Mouse (Mus musculus) megakaryocyte, embryonic 14.5 days (primary cell): ENCODE results near the gene C130074G19Rik. TPM values are rescaled to one million over a fixed set of nuclear protein-coding genes. Genes with fewer than 3 reads are reported as not detected.
A peak's percentile ranks its signal among the peaks of the same experiment; 100 is the strongest.

Source experiments
- H3K27me3 ChIP-seq: replicated peaks from 2 replicates; pipeline ENCODE3; 2012; ENCODE audit warnings: inconsistent platforms
- H3K36me3 ChIP-seq: replicated peaks from 2 replicates; pipeline ENCODE3; 2012; ENCODE audit warnings: low read length, inconsistent platforms, mixed read lengths
- H3K4me1 ChIP-seq: 2 replicates; pipeline ENCODE4 v1.6.1; 2012; ENCODE audit warnings: inconsistent platforms
- H3K4me3 ChIP-seq: replicated peaks from 2 replicates; pipeline ENCODE3; 2012; ENCODE audit warnings: moderate library complexity, mild to moderate bottlenecking, inconsistent platforms
- H3K9me3 ChIP-seq: 2 replicates; pipeline ENCODE4 v1.6.1; 2012; ENCODE audit warnings: inconsistent platforms
- FLI1 ChIP-seq: IDR thresholded peaks from 2 replicates; pipeline ENCODE4 v1.6.1; 2012; ENCODE audit warnings: low read length, inconsistent platforms, mixed read lengths
- GATA1 ChIP-seq: IDR thresholded peaks from 3 replicates; pipeline ENCODE4 v1.6.1; 2012; ENCODE audit warnings: mixed read lengths, low read length, inconsistent platforms, borderline replicate concordance
- polyA plus RNA-seq: library from polyadenylated mRNA; stranded (reverse); fragments of >175 nt; gene quantifications from 2 replicates; pipeline ENCODE4 v1.2.3, GENCODE M21; 2012; ENCODE audit warnings: low replicate concordance; ENCODE audit not compliant: insufficient read depth

C130074G19Rik gene
- polyA plus RNA-seq, 1 experiment, result not detected

DNA sequence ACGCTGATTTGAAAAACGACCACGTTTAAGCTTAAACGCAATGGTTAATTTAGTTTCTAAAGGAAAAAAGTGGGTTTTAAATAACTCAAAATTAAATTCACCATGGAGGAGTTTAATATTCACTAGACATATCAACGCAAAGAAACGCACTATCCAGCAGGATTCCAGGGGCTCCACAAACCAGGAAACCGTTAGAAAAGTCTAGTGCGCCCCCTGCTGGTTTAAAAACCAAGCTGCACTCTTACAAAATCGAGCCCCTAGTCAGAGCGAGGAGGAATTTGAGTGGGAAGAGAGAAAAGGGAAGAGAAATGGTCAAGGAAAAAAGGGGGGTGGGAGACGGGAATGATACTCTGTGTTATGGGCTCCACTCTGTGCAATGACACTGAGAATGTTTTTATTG is 57.9 kb downstream of the C130074G19Rik start:
- peaks cover 85% of the 10 kb centered on the region for H3K36me3 ChIP-seq
- no peaks in the 10 kb centered on the region for H3K9me3 ChIP-seq
- TF ChIP-seq FLI1 (no peak), GATA1 (no peak)
- H3K27me3 ChIP-seq, result no peaks in the 10 kb centered on the region
- H3K4me1 ChIP-seq, result peaks cover 9% of the 10 kb centered on the region
- H3K4me3 ChIP-seq, result no peak overlapping the region

DNA sequence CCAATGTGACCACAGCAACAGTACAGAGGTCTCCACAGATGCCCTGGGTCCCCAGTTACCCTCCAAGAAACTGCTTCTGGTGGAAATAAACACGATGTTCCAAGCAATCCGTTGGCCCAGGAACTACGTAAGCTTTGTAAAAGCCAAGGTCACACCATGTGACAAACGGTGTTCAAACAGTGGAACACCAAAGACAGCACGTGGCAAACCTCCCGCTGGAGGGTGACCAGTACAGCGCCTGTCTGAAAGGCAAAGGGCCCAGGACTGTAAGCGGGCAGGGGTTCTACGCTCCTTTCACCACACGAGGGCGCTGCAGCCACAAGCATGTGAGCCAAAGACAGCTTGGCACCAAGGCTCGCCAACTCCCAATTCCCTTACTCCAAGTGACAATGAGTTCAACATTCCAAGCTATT is 58.6 kb downstream of the C130074G19Rik start:
- Histone ChIP-seq H3K4me1 (peaks cover 9% of the 10 kb centered on the region), H3K4me3 (peak overlapping the region; percentile 26), H3K9me3 (no peaks in the 10 kb centered on the region), H3K27me3 (no peaks in the 10 kb centered on the region), H3K36me3 (peaks cover 84% of the 10 kb centered on the region)
- TF ChIP-seq FLI1 (no peak), GATA1 (no peak)

DNA sequence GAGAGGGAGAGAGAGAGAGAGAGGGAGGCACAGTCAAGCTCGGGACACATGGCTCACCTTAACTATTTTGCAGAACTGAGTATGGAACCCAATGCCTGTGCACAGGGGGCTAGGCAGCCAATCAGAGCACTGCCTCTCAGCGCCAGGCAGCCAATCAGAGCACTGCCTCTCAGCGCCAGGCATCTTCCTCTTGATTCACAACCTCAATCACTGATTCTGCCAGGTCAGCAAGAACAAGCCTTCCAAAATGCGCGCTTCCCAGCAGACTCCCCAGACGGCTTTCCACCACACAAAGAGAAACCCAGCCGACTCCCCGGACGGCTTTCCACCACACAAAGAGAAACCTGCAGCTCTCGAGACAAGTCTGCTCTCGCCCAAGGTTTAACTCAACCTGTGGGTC is 60.3 kb downstream of the C130074G19Rik start:
- Histone ChIP-seq H3K36me3 (peaks cover 86% of the 10 kb centered on the region), H3K4me3 (no peak overlapping the region), H3K4me1 (peaks cover 9% of the 10 kb centered on the region), H3K27me3 (no peaks in the 10 kb centered on the region), H3K9me3 (no peaks in the 10 kb centered on the region)
- TF ChIP-seq GATA1 (no peak), FLI1 (no peak)

Other genes starting within 250 kb of the C130074G19Rik start
- 102 and 197 TPM in 2 replicates for gene Hlx, start 150.6 kb downstream of the C130074G19Rik start, polyA plus RNA-seq
- not detected in 2 replicates for gene Marc1, start 71.9 kb downstream of the C130074G19Rik start, polyA plus RNA-seq
- gene Marc2, start 36.8 kb downstream of the C130074G19Rik start, polyA plus RNA-seq, result 70.7 and 111 TPM in 2 replicates
- gene Mark1, start 116.4 kb upstream of the C130074G19Rik start, polyA plus RNA-seq, result not detected in 2 replicates